Mouse (Mus musculus) c-Kit-positive CD71-positive TER-119-negative erythroid progenitor cells, embryonic 14.5 days (primary cell): ENCODE results near the gene Cacna1c.

Experiments used
- DNase-seq: peaks from one replicate; pipeline ENCODE4 v3.0.0-alpha.2; 2013; ENCODE audit warnings: low read depth

Gene Cacna1c

DNA sequence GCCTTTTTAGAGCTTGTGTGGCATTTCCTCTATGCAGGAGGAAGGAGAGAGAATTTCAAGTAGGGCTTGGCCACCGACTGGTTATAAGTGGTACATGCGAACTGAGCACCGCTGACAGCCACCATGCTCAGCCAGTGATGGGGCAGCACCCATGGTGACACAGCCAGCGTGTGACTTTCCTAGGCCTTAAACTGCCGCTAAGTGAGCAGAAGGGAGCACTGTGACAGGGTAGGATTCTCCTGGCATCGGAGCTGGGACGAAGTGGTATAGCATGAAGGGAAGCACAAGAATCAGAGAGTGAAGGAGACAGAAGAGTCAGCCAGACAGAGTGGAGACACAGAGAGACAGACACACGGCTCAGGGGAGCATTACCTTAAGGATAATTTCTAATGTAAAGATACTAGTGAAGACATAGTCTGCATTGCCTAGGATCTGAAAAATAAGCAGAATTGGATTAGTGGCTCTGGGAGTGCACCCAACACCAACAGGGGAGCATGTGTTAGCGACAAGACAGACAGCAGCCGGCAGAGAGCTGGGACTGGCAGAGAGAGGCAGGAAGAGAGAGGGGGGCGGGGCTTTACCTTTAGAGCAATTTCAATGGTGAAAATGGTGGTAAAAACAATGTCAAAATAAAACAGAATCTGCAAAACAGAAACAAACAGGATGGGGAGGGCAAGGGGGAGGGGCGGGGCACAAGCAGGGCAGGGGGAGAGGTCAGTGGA, 522.1 kb downstream of the Cacna1c start:
- no peak for DNase-seq

- no peak for DNase-seq
These were observed 542.9 kb downstream of the Cacna1c start for GRCm38 (mm10) chr6:118653331-118653730.

DNA sequence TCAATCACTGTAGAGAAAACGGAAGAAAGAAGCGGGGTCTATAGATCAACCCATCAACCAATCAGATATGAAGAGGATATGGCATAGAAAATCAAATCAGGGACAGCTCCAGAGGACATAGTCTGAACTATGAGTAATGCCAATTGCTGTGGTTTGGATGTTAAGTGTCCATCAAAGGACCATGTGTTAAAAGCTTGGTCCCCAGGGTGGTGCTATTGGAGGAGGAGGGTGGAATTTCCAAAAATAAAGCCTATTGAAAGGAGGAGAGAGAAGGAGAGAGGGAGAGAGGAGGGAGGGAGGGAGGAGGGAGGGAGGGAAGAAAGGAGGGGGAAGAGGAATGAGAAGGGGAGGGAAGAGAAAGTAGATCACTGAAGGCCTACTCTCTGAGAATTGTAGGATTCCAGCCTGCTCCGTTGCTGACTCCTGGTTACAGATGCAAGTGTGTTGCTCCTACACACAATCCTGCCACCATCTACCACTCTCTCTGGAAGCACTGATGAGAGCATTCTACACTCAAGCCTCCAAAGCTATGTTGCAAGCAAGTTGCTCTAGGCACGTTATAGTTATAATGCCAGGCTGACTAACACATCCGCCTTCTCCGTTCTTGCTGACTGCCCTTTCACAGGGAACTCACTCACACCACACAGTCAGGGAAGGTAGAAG, 547.0 kb downstream of the Cacna1c start:
- DNase-seq: no peak

GRCm38 (mm10) chr6:118646265-118647061, 549.8 kb downstream of the Cacna1c start:
- DNase-seq: peak; percentile 68

- no peak for DNase-seq
These were observed 551.4 kb downstream of the Cacna1c start for GRCm38 (mm10) chr6:118644866-118645265.

- DNase-seq: no peak
These were observed 552.7 kb downstream of the Cacna1c start for GRCm38 (mm10) chr6:118643541-118643940.

DNA sequence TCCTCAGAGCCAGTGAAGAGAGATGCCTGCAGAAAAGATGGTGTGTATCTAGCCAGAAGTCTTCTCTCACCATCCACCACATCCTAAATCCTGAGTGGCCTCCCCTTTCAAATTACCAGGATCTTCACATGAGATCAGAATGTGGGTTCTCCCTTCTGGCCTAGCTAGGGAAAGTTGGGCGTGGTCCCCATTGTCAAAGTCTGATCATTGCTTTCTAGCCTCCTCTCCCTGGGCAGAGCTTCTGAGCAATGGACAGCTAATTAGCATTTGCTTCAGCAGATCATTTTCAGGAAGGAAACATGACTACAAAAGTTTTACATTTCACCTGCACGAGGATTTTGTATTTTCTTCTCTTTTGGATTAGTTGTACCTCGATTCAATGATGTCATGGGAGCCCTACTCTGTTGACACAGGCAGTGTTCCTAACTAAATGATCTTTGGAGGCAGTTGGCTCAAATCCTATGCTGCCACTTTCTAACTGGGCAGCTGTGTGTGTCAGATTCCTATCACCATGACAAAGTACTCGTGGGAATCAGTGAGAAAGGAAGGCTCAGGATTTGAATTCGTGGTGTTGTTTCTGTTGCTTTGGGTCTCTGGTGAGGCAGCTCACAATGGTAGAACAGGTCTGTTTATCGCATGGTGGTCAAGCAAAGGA, 554.4 kb downstream of the Cacna1c start:
- no peak for DNase-seq

GRCm38 (mm10) chr6:118639816-118640215, 556.4 kb downstream of the Cacna1c start:
- no peak for DNase-seq

GRCm38 (mm10) chr6:118638911-118639310, 557.3 kb downstream of the Cacna1c start:
- no peak for DNase-seq

- DNase-seq: no peak
These were observed 563.7 kb downstream of the Cacna1c start for GRCm38 (mm10) chr6:118632491-118632890.

DNA sequence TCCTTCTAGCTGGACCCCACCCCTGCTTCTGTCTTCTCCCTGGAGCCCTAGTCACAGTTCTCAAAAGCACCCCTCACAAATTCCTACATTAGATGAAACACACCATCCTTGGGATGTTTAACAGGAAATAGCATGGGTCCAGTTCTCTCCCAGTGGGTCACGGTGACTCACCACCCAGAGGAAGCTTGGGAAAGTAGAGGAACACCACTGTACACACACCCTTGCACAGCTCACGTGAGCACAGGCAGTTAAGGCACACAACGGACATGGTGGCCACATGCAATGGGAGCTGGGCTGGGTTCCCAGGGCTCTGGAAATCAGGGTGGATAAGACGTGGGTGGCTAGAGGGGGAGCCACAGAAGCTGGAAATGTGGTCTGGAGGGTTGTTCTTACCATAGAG, 566.2 kb downstream of the Cacna1c start:
- no peak for DNase-seq

DNA sequence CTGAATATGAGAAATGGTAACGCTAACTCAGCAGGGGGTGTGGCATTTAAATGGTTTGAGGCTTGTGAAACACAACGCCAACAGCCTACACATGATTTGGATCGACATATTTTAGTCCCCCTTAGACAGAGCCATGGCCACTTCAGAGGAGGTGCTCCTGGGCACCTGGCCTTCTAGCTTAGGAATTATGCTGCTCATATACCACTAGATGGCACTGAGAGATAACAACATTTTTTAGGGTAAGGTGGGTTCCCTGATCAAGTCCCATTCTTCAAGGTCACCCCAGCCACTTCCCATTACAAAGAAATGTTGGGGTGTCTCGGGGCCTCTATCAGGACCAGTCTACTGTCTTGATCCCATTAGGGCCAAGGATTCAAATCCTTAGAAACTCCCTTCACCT, 570.0 kb downstream of the Cacna1c start:
- DNase-seq: no peak

DNA sequence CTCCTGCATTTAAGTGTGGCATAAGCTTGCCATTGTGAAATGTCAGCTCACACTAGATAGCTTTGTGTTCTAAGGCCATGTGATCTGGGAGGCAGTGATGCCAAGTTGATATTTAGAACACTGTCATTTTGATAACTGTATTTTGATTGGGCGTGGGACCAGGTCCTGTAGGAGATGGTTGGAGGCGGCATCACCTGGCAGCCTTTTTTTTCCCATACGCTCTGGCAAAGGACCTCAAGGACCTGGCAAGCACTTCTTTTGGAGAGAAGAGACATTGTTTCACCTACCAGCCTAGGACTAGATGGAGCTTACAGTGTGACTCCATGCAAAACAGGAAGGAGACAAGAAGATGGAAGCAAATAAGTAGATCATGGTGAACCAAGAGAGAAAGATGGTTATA, 572.6 kb downstream of the Cacna1c start:
- no peak for DNase-seq

DNA sequence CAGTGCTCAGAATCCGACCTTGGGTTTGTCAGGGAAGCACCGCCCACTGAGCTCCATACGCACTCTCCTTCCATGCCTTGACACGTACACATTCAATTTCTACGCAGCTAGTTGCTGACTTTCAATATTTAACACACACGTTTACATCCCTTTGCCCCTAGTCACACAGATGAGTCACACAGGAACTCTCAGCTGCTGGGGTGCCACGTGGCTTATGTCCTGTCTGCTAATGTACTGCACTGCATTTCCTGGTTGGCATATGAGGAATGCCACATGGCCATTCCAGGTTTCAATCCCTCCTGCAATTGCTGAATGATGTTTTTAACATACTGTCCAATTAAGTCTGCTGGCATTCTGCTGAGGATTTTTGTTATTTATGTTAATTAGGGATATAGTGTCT, 574.4 kb downstream of the Cacna1c start:
- no peak for DNase-seq

GRCm38 (mm10) chr6:118621406-118621805, 574.8 kb downstream of the Cacna1c start:
- DNase-seq: no peak

DNA sequence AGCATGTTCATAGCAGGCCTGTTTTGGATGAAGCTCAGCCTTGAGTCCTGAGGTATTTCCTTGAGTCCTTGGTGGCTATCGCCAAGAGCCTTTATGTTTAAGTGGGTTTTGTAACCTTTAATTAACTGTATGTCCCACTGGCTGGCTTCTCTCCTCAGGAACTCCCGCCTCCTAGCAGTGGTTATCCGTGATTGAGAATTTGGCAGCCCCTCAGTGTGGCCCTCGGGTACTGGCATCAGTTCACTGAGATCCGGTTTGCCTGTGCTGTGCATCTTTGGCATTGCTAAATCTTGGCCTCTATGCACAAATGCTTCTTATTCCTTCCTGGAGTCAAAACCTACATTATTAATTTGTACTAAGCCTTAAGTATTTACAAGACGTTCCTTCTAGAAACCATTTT, 587.3 kb downstream of the Cacna1c start:
- no peak for DNase-seq

DNA sequence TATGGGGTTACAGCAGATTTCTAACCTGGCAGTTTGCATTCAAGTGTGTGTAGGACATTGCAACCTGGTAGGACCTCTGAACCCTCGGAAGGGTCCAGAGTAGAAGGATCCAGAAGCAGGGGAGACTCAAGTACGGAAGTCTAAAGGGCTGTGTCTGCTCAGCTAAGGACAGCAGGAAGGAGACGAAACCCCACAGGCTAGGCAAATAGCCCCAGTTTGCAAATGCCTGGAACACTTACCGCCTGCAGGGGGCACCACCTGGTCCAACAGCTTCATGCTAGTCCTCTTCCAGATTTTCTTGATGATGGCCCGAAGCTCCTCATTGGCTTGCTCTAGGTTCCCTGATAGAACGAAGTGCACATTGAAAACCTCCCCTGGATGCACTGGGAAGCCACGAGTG, 590.2 kb downstream of the Cacna1c start:
- no peak for DNase-seq

DNA sequence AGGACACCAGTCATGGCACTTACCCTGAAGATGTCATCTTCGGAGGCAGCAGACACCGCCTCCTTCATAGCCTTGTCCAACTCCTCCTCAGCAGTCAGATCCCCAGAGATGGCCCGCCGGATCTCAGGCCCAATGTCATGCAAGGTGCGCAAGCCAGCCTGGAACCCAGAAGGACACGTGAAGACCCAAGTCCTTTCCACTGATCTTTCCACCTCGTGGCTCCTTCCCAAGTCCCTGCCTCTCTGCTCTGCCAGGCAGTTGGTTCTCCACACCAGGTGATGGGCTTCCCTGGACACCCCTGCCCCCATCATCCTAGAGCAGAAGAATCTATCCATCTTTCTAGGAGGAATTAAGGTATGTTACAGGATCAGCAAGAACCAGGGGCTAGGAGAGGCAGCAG, 592.4 kb downstream of the Cacna1c start:
- no peak for DNase-seq

DNA sequence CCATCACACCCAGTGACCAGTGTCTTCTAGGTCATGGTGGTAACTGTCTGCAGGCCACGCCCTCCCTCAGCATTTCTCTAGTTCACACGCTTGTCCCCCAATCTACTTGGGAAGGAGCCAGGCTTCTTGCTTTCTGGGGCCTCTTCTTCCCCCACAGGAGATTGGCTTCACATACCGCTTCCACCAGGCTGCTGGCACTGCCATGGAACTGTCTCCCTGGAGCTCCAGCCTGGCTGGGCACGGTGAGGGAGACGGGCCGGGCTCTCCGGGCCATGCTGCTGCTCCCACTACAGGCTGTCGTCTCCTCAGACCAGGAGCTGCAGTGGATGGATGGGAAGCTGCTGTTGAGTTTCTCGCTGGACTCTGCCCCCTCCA, 600.5 kb downstream of the Cacna1c start:
- DNase-seq: no peak

DNA sequence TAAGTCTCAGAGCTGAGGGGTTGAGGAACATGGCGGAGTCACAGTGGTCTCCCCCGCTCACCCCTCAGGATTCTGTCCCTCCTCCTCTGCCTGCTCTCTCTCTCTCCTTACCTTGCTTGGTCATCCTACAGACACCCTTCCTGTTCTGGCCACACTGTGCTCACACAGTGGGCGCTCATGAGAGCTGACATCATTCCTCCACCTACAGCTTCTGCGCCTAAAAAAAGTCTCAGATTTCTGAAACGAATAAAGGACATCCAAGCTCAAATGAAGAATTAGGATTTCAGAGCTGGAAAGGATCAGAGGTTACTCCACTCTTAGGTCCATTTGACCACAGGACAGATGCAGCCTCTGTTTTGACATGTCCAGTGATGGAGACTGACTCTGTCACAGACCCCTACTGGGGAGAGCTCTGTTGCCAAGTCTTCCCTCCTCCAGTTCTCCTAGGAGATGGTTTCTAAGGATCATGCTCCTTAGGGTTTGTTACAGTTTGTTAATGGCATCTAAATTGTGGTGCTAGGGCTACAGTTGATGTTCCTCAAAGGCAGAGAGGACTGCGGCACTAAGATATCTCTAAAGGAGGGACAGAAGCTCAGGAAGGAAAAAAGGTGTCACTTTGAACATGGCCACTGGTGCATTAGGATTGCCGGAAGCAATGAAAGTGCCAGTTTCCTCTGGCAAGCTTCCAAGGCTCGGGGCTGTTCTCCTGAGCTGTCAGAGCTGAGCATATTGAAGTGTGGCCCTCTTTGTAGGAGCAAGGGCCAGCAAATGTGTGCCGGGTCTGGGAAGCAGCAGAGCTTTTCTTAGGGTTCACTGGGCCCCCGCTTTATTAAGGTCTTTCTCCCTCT, 601.2 kb downstream of the Cacna1c start:
- no peak for DNase-seq

DNA sequence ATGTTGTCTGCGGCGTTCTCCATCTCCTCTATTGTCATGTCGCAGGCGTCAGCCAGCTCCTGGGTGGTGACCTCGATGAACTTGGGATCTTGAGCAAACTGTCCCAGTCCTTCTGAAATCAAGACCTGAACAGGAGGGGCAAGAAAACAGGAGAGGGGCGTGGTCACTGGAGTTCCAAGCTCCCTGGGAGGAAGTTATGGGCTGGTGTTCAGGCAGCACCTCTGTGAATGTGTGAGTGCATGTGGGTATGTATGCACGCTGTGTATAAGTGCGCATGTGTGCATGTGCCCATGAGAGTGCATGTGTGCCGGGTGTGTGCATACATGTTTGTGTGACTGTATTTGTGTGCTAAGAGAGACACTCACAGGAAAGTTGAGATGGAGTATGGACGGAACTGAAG, 602.1 kb downstream of the Cacna1c start:
- DNase-seq: no peak
